Mouse (Mus musculus) adrenal gland, postnatal 36 days (tissue): ENCODE results near the gene Trim7. TPM values are rescaled to one million over a fixed set of nuclear protein-coding genes. Genes with fewer than 3 reads are reported as not detected.
"Not testable (repeated sequence)": the region's sequence is repeated elsewhere in the genome, so short reads cannot be mapped to it uniquely, and the experiment has no call there.

Experiments used
- DNase-seq, 2 experiments: peaks; one replicate each; pipeline ENCODE4 v3.0.0; 2021; ENCODE audit warnings: mixed read lengths in 1 of 2
- total RNA-seq, 2 experiments: library from RNA; stranded (reverse); gene quantifications; 2 replicates each; pipeline ENCODE4 v1.2.3; 2021

Gene Trim7
- total RNA-seq, 2 experiments from 2014 or later: 6.4 to 8.6 TPM

- DNase-seq: no peak
Measured at GRCm38 (mm10) chr11:48850240-48850639, 24.3 kb downstream of the Trim7 start.

- DNase-seq: no peak
Measured at GRCm38 (mm10) chr11:48851270-48851995, 25.5 kb downstream of the Trim7 start.

GRCm38 (mm10) chr11:48852190-48852589 is 26.2 kb downstream of the Trim7 start:
- peak in 1 of 2 experiments; percentile 48 for DNase-seq

- no peak for DNase-seq
Measured at GRCm38 (mm10) chr11:48852624-48853473, 26.9 kb downstream of the Trim7 start.

- DNase-seq: peak; percentile 86 to 91
Measured at GRCm38 (mm10) chr11:48853474-48854180, 27.7 kb downstream of the Trim7 start.

- DNase-seq: peak; percentile 30 to 57
Measured at GRCm38 (mm10) chr11:48859014-48859413, 33.1 kb downstream of the Trim7 start.

GRCm38 (mm10) chr11:48862784-48863319 is 36.9 kb downstream of the Trim7 start:
- no peak for DNase-seq

GRCm38 (mm10) chr11:48863808-48864207 is 37.9 kb downstream of the Trim7 start:
- DNase-seq: no peak

- no peak for DNase-seq
Measured at GRCm38 (mm10) chr11:48866481-48866880, 40.5 kb downstream of the Trim7 start.

- peak in 1 of 2 experiments; percentile 34 for DNase-seq
Measured at GRCm38 (mm10) chr11:48869380-48870110, 43.6 kb downstream of the Trim7 start.

- peak in 1 of 2 experiments; percentile 28 for DNase-seq
Measured at GRCm38 (mm10) chr11:48870781-48871180, 44.8 kb downstream of the Trim7 start.

- DNase-seq: peak; percentile 71 to 85
Measured at GRCm38 (mm10) chr11:48871201-48871772, 45.3 kb downstream of the Trim7 start, which contains the start of gene Irgm1. Irgm1 (minus strand) TSS chr11:48871683.

- peak; percentile 40 to 60 for DNase-seq
Measured at GRCm38 (mm10) chr11:48871817-48872541, 46.0 kb downstream of the Trim7 start.

- DNase-seq: peak in 1 of 2 experiments; percentile 16
Measured at GRCm38 (mm10) chr11:48872695-48873300, 46.9 kb downstream of the Trim7 start.

- DNase-seq: no peak
Measured at GRCm38 (mm10) chr11:48873591-48874290, 47.8 kb downstream of the Trim7 start.

- peak; percentile 51 to 74 for DNase-seq
Measured at GRCm38 (mm10) chr11:48874465-48874864, 48.5 kb downstream of the Trim7 start.

- DNase-seq: not testable (repeated sequence)
Measured at GRCm38 (mm10) chr11:48875343-48875837, 49.5 kb downstream of the Trim7 start.

- no peak for DNase-seq
Measured at GRCm38 (mm10) chr11:48876680-48877079, 50.7 kb downstream of the Trim7 start.
